Mouse (Mus musculus) myocyte (in vitro differentiated cells): ENCODE measurements at regions not wholly inside any gene's neighbourhood (a gene's known extent, or its start where the extent isn't known, plus 50 kb on each side); places are given as distances from the start of the nearest gene placed in this dataset.

ENCODE experiments used
- H3K27me3 ChIP-seq: one replicate; pipeline ENCODE4 v1.6.1; 2011; ENCODE audit not compliant: control insufficient read depth, insufficient read depth, insufficient read length
- H3K36me3 ChIP-seq: one replicate; pipeline ENCODE4 v1.6.1; 2011; ENCODE audit not compliant: control insufficient read depth, insufficient read depth
- H3K4me2 ChIP-seq: one replicate; pipeline ENCODE4 v1.6.1; 2011; ENCODE audit warnings: low read depth, control low read depth
- H3K4me3 ChIP-seq: one replicate; pipeline ENCODE4 v1.5.1; 2011; ENCODE audit warnings: mild to moderate bottlenecking, control low read depth, moderate library complexity
- H3K79me2 ChIP-seq: one replicate; pipeline ENCODE4 v1.6.1; 2011; ENCODE audit not compliant: control insufficient read depth, insufficient read depth
- H3ac ChIP-seq: one replicate; pipeline ENCODE4 v1.6.1; 2011; ENCODE audit not compliant: control insufficient read depth, insufficient read length
- CEBPB ChIP-seq: IDR thresholded peaks from 2 replicates; pipeline ENCODE4 v1.6.1; 2011; ENCODE audit warnings: mild to moderate bottlenecking, moderate library complexity; ENCODE audit not compliant: poor library complexity, insufficient read depth, severe bottlenecking
- E2F4 ChIP-seq: IDR thresholded peaks from one replicate; pipeline ENCODE4 v1.6.1; 2011; ENCODE audit warnings: mild to moderate bottlenecking, control low read depth, moderate library complexity; ENCODE audit not compliant: insufficient read depth
- MAX ChIP-seq: IDR thresholded peaks from one replicate; pipeline ENCODE4 v1.6.1; 2011; ENCODE audit warnings: low read depth, mild to moderate bottlenecking, control low read depth
- MYOD1 ChIP-seq, 3 experiments: IDR thresholded peaks; one replicate each; pipeline ENCODE4 v1.6.1; 2011; ENCODE audit warnings: control low read depth in 2 of 3, low read depth in 2 of 3, mild to moderate bottlenecking in 2 of 3, moderate library complexity in 1 of 3; ENCODE audit not compliant: insufficient read length in 2 of 3, control insufficient read depth in 1 of 3
- MYOG ChIP-seq, 3 experiments: IDR thresholded peaks; one replicate each; pipeline ENCODE4 v1.6.1; 2011; ENCODE audit warnings: control low read depth in 2 of 3, low read depth in 2 of 3, mild to moderate bottlenecking in 2 of 3; ENCODE audit not compliant: insufficient read length in 2 of 3, control insufficient read depth in 1 of 3, insufficient read depth in 1 of 3
- POLR2A ChIP-seq: IDR thresholded peaks from one replicate; pipeline ENCODE4 v1.6.1; 2011; ENCODE audit warnings: low read depth, mild to moderate bottlenecking, control low read depth, moderate library complexity; ENCODE audit not compliant: insufficient read length
- POLR2AphosphoS2 ChIP-seq: IDR thresholded peaks from one replicate; pipeline ENCODE4 v1.6.1; 2011; ENCODE audit warnings: low read depth, control low read depth; ENCODE audit not compliant: insufficient read length
- REST ChIP-seq: IDR thresholded peaks from one replicate; pipeline ENCODE4 v1.6.1; 2011; ENCODE audit warnings: mild to moderate bottlenecking, control low read depth, moderate library complexity; ENCODE audit not compliant: insufficient read depth, insufficient read length
- SRF ChIP-seq: IDR thresholded peaks from one replicate; pipeline ENCODE4 v1.6.1; 2011; ENCODE audit warnings: low read depth; ENCODE audit not compliant: control insufficient read depth, insufficient read length
- TCF12 ChIP-seq: IDR thresholded peaks from one replicate; pipeline ENCODE4 v1.6.1; 2011; ENCODE audit warnings: mild to moderate bottlenecking, control low read depth; ENCODE audit not compliant: poor library complexity, insufficient read depth, severe bottlenecking
- TCF3 ChIP-seq: IDR thresholded peaks from one replicate; pipeline ENCODE4 v1.6.1; 2011; ENCODE audit warnings: low read depth, control low read depth; ENCODE audit not compliant: insufficient read length
- USF1 ChIP-seq: IDR thresholded peaks from one replicate; pipeline ENCODE4 v1.6.1; 2011; ENCODE audit warnings: low read depth, mild to moderate bottlenecking, control low read depth, moderate library complexity

DNA sequence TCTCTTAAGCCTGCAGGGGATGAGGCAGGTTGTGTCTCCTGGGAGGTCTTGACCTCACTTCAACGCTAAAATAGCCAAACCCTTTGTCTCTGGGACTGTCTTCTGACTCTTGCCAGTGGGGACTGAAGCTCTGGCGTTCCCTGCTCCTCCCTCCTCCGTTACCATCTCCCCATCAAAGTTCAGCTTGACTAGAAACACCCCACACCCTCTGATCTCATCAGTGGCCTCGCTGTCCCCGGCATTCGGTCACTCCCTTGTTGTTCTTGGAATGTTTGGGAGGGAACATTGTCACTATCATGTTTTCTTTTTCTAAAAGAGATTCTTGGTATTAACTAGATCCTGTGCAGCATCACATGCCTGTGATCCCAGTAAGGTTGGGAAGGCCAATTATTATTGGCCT, 54.6 kb upstream of the Slc35c1 start:
- no peaks in the 10 kb centered on the region for H3K36me3 ChIP-seq
- H3K79me2 ChIP-seq = no peaks in the 10 kb centered on the region
- H3K4me3 ChIP-seq = no peak overlapping the region
- peaks cover 24% of the 10 kb centered on the region for H3K27me3 ChIP-seq
- TF ChIP-seq POLR2A = no peak
- TF ChIP-seq REST = no peak
- no peak for TF ChIP-seq E2F4
- TF ChIP-seq SRF = no peak
- TF ChIP-seq TCF3 = no peak
- TF ChIP-seq POLR2AphosphoS2 = no peak
- no peak for TF ChIP-seq USF1
- no peak for TF ChIP-seq MAX
- no peak for TF ChIP-seq MYOG (IDR thresholded peaks at IDR 0.05; ENCODE audit: control insufficient read depth in 1 of 3, insufficient read depth in 1 of 3, insufficient read length in 2 of 3, low read depth in 2 of 3)
- no peak for TF ChIP-seq MYOD1 (IDR thresholded peaks at IDR 0.05; ENCODE audit: control insufficient read depth in 1 of 3, insufficient read length in 2 of 3, low read depth in 2 of 3)
- TF ChIP-seq TCF12 = no peak
- TF ChIP-seq CEBPB = no peak
- H3ac ChIP-seq = no peak overlapping the region
- H3K4me2 ChIP-seq = no peak overlapping the region

DNA sequence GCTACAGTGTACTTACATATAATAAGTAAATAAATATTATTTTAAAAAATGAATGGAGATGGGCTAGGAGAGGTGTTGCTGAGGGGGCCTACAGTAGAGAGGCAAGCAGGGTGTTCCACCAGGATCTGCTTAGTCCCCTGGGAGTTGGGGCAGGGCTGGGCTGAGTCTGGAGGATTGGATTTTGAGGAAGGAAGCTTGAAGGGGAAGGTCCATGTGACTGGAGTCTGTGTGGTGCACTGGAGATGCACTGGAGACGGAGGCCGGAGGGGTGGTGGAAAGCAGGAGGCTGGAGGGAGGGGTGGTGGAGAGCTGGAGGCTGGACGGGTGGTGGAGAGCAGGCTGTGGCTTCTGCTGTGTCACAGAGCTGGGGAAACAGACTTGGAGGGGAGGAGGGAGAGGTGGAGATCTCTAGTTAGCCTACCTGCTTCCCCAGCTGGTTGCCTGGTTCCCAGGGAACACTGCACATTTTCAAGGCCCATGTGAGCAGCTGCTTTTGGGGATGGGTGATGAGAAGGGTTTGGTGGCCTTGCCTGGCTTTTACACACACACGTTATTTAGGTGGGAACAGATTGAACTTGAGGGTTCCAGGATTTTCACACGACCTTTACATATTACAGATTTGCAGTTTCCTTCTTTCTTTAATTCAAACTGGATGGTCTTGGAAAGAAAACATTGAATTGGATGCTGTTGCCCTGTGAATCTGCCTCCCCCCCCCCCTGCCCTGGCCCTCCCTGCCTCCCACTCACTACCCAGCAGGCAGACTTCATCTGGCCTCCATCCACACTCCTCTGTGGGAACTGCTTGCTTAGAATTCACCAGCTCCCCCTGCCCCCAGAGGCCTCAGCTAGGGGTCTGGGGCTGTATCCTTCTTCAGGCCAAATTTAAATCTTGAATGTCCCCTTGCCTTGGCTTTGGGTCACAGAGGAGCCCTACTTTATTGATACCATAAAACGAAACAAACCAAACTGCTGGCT, 51.7 kb upstream of the Slc35c1 start:
- Histone ChIP-seq H3K4me2 (no peak overlapping the region), H3K36me3 (no peaks in the 10 kb centered on the region), H3ac (no peak overlapping the region), H3K79me2 (no peaks in the 10 kb centered on the region), H3K4me3 (no peak overlapping the region), H3K27me3 (peaks cover 8% of the 10 kb centered on the region)
- TF ChIP-seq POLR2AphosphoS2 (no peak), MYOG (IDR thresholded peaks at IDR 0.05; ENCODE audit: control insufficient read depth in 1 of 3, insufficient read depth in 1 of 3, insufficient read length in 2 of 3, low read depth in 2 of 3) (no peak), E2F4 (no peak), TCF12 (no peak), TCF3 (no peak), SRF (no peak), REST (no peak), MYOD1 (IDR thresholded peaks at IDR 0.05; ENCODE audit: control insufficient read depth in 1 of 3, insufficient read length in 2 of 3, low read depth in 2 of 3) (no peak), MAX (no peak), USF1 (no peak), CEBPB (no peak)
